Mouse (Mus musculus): ENCODE data around the gene Gm13289.
"Not testable (repeated sequence)": the region's sequence is repeated elsewhere in the genome, so short reads cannot be mapped to it uniquely, and the experiment has no call there.

The Gm13289 gene

GRCm38 (mm10) chr4:88776622-88777021, at the start of gene Gm13289:
Gm13289 (plus strand) TSS chr4:88776922.
- DNase-seq, result not testable (repeated sequence)

GRCm38 (mm10) chr4:88727324-88727723, 49.4 kb upstream of the Gm13289 start:
- DNase-seq, result peak; percentile 48

- peak; percentile 77 for DNase-seq
Observed at GRCm38 (mm10) chr4:88738480-88738879, 38.2 kb upstream of the Gm13289 start.

- no peak for DNase-seq
Observed at GRCm38 (mm10) chr4:88739036-88739435, 37.7 kb upstream of the Gm13289 start.

- DNase-seq, result no peak
Observed at GRCm38 (mm10) chr4:88741426-88741825, 35.3 kb upstream of the Gm13289 start.

- no peak for DNase-seq
Observed at GRCm38 (mm10) chr4:88742771-88743371, 33.9 kb upstream of the Gm13289 start.

- DNase-seq, result no peak
Observed at GRCm38 (mm10) chr4:88744207-88744606, 32.5 kb upstream of the Gm13289 start.

GRCm38 (mm10) chr4:88749926-88750325, 26.8 kb upstream of the Gm13289 start:
- no peak for DNase-seq

GRCm38 (mm10) chr4:88754818-88755340, 21.8 kb upstream of the Gm13289 start, which contains the start of gene Gm13271:
Gm13271 (plus strand) TSS chr4:88754868.
- DNase-seq, result not testable (repeated sequence)

GRCm38 (mm10) chr4:88756581-88757513, 19.9 kb upstream of the Gm13289 start:
- DNase-seq, result not testable (repeated sequence)

GRCm38 (mm10) chr4:88757628-88758031, 19.1 kb upstream of the Gm13289 start:
- DNase-seq, result peak; percentile 94

- DNase-seq, result not testable (repeated sequence)
Observed at GRCm38 (mm10) chr4:88758751-88759150, 18.0 kb upstream of the Gm13289 start.

GRCm38 (mm10) chr4:88759610-88760268, 17.0 kb upstream of the Gm13289 start, which contains the start of gene Gm13283:
Gm13283 (plus strand) TSS chr4:88760119.
- DNase-seq, result not testable (repeated sequence)

GRCm38 (mm10) chr4:88760431-88760830, 16.3 kb upstream of the Gm13289 start:
- DNase-seq, result peak; percentile 91

GRCm38 (mm10) chr4:88761776-88762175, 14.9 kb upstream of the Gm13289 start:
- DNase-seq, result not testable (repeated sequence)

- not testable (repeated sequence) for DNase-seq
Observed at GRCm38 (mm10) chr4:88762341-88762740, 14.4 kb upstream of the Gm13289 start.

GRCm38 (mm10) chr4:88763384-88764018, 13.2 kb upstream of the Gm13289 start:
- DNase-seq, result peak; percentile 89

- DNase-seq, result not testable (repeated sequence)
Observed at GRCm38 (mm10) chr4:88773534-88773933, 3.2 kb upstream of the Gm13289 start, which contains the start of gene Gm13290. Gm13290 (plus strand) TSS chr4:88773834.

GRCm38 (mm10) chr4:88779550-88779949, 2.8 kb downstream of the Gm13289 start, which contains the start of gene Gm13272:
Gm13272 (plus strand) TSS chr4:88779850.
- not testable (repeated sequence) for DNase-seq

GRCm38 (mm10) chr4:88780320-88780719, 3.6 kb downstream of the Gm13289 start:
- DNase-seq, result not testable (repeated sequence)

GRCm38 (mm10) chr4:88781831-88782230, 5.1 kb downstream of the Gm13289 start, which contains the start of gene Ifnz:
Ifnz (plus strand) TSS chr4:88782131.
- DNase-seq, result not testable (repeated sequence)

- not testable (repeated sequence) for DNase-seq
Observed at GRCm38 (mm10) chr4:88782335-88782734, 5.6 kb downstream of the Gm13289 start.
